Mouse (Mus musculus): Measurements from ENCODE around the gene Mrpl34.
A peak's percentile ranks its signal among the peaks of the same experiment; 100 is the strongest.

Gene Mrpl34

DNA sequence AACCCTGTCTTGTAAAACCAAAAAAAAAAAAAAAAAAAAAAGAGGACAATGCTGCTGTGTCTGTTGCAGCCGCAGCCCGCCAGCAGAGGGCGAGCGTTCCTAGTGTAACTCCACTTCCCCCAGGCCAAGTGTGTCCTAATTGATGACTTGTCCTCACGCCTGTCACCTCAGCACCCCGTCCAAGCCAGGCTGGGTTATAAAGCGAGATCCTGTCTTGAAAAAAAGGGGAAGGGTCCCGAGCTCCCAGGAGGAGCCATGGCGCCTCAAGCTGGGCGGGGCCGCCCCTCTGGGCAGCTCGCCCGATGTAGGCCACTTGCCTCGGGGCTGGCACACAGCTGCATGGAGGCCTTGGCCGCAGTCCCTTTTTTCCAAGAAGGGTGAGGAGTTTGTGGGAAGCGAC is 30.3 kb downstream of the Mrpl34 start:
- DNase-seq (ENCODE audit: low spot score in 2 of 2) = peak; percentile 64 to 82

DNA sequence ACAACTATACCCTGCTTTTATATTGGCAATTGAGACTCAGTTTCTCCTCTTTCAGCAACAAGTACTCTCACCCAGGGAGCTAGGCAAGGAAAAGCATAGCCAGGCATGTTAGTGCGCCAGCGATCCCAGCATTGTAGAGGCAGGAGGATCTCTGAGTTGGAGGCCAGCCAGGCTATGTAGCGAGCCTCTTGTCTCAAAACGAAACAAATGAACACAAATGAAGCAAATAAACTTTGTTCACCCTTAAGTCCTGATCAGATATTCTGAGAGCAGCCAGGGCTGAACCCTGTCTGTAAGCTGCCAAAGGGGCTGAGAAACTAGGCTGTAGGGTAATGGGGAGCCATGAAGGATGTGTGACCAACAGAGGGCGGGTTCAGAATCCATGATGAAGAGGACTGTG is 31.1 kb downstream of the Mrpl34 start:
- DNase-seq (ENCODE audit: low spot score in 2 of 2) = no peak

DNA sequence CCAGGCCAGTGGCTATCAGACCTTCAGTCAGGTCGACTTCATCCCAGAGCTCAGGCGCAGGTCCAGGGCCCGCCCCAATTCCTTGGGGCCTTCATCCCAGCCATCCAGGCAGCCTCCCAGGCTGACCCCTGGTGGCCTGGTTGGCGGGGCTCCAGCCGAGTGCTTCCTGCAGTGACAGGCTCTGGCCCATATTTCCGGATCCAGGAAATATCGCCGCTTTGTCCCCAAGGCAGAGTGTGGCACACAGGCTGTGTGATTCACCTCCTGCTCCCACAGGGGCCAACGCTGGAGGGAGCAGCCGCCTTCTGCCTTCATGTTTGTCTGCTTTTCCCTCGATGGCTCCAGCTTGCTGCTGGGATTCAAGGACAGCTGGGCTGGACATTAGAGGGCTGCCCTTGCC is 31.7 kb downstream of the Mrpl34 start:
- DNase-seq (ENCODE audit: low spot score in 2 of 2) = no peak

DNA sequence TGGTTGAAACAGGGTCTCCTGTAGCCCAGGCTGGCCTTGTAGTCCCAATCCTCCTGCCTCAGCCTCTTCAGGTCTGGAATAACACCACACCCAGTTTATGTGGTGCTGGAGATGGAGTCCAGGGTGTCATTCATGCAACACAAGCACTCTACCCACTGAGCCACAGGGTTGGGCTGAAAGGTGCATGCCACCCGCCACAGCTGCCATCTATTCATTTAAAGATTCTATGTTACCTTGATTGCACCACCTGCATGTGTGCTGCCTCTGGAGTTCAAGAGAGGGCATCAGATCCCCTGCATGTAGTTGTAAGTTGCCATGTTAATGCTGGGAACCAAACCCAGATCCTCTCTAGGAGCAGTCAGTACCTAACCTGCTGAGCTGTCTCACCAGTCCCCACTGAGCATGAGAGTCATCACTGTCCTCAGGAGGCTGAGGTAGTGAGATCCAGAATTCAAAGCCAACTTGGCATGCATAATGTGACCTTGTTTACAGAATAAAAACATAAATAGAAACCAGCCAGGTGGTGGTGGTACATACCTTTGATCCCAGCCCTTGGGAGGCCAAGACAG is 32.4 kb downstream of the Mrpl34 start:
- no peak for DNase-seq (ENCODE audit: low spot score in 2 of 2)

DNA sequence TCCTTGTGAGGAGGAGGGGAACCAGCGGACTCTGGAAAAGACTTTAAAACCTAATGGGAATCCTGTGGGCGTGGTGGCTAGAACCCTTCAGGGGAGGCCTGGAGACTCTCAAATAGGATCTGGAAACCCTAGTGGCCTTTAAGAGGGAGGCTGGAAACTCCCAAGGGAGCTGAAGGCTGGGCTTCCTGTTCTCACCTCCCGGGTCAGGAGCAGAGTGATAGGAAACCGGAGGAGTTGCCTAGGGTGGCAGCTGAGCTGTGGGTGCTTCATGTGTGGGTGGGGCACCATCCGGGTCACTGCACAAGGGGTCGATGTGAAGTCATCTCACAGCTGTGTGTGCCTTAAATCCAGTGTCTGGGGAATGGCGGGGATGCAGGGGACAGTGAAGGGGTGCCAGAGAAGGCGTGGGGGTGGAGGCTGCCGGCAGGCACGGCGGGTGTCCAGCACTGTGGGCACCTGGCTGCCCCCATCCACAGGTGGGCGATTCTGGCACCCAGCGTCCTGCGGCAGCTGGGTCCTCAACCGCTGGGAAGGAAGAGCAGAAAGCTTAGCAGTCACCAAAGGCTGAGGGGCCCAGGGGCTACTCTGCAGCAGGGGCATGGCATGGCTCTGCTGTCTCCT is 33.2 kb downstream of the Mrpl34 start:
- no peak for DNase-seq (ENCODE audit: low spot score in 2 of 2)

DNA sequence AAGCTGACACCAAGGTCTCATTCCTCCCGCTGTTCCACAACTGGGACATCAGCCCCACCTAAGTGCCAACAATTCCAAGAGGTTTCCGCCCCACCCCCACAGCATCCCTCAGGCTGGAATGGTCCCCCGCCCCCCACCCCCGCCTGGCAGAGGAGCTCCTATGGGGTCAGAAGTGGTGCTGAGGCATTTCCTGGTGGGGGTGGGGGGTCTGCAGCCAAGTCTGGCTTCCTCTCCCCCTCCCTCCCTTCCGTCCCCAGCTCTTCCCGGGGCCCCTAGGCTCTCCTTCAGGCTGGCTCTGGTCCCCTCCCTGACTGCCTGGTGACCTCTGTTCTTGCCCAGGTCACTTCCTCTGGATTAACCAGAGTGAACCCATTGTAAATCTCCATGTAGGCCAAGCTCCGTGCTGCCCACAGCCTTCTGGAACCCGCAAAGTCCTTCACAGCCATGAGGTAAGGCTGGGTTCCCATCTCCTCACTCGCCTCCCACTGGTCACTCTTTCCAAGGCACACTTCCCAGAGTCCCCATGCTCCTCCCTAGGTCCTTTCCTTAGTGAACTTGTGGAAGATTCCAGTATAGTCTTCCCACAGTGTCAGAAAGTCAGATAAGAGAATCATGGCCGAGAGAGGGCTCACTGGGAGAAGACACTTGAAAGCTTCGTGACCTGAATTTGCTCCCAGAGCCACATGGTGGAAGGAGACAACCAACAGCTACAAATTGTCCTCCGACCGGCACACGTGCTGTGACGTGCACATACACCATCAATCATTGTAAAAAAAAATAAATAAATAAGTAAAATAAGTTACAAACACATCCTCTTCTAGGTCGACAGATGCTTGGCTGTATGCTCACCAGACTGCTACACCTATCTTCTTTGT is 34.3 kb downstream of the Mrpl34 start:
- no peak for DNase-seq (ENCODE audit: low spot score in 2 of 2)

DNA sequence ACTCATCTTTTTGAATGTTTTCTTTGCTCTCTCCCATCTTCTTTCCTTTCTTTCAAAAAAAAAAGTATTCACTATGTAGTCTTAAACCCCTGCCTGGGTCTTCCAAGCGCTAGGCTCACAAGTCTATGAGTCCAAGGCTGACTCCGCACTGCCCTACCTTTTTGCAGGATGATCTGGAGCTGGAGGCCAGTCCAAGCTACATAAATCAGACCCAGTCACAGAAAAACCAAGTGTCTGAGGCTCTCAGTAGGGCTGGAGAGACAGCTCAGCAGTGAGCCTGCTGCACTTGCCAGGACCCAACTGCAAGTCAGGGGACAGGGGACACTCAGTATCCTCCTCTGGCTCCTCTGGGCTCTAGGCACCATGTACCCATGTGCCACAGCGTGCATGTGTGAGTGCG is 39.6 kb downstream of the Mrpl34 start:
- DNase-seq (ENCODE audit: low spot score in 2 of 2) = no peak

DNA sequence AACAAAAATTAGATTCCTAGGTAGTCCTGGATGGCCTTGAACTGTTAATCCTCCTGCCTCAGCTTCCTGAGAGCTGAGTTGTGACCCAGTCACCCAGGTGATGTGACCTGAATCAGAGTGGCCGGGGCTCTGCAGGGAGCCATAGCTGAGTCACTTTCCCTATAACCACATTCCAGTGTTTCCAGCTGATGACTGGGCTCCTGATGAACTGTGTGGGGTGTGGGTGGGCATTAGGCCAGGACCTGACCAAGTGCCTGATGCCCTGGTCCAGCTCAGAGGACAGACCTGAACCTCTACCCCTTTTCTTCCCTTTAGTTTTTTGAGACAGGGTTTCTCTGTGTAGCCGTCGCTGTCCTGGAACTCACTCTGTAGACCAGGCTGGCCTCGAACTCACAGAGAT is 40.6 kb downstream of the Mrpl34 start:
- no peak for DNase-seq (ENCODE audit: low spot score in 2 of 2)

DNA sequence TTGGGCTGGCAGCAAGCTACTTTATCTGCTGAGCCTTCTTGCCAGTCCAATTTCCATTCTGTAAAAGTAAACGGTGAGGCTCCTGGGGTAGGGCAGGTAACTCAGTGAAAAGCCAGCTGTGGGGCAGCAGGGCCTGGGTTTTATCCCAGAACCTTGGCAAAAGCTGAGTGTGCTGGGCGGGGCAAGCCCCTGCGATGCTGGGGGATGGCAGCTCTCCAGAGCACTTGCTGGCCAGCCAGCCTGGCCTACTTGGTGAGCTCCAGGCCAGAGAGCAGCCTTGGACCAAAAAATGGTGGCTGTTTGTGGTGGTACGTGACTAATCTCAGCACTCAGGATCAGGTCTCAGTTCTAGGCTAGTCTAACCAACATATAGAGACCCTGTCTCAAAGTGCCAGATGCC is 41.2 kb downstream of the Mrpl34 start:
- no peak for DNase-seq (ENCODE audit: low spot score in 2 of 2)

DNA sequence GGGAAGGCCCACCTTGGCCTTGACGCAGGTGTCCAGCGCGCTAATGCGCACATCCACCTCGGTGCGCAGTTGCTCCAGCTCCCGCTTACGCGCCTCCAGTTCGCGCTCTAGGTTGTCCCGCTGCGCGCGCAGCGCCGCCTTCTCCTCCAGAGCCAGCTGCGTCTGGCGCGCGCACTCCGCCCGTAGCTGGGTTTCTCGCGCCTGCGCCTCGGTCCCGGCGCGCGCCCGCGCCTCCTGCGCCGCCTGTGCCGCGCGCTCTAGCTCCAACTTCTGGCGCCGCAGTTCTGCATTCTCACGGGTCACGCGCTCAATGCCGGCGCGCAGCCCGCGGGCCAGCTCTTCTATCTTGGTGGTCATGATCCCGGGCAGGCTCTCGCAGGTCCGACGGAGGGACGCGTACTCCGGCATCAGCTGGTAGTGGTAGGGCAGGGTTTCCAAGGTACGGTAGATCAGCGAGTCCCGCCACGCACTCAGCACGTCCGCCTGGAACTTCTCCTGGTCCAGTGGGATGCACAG is 42.9 kb downstream of the Mrpl34 start:
- DNase-seq (ENCODE audit: low spot score in 2 of 2) = no peak

DNA sequence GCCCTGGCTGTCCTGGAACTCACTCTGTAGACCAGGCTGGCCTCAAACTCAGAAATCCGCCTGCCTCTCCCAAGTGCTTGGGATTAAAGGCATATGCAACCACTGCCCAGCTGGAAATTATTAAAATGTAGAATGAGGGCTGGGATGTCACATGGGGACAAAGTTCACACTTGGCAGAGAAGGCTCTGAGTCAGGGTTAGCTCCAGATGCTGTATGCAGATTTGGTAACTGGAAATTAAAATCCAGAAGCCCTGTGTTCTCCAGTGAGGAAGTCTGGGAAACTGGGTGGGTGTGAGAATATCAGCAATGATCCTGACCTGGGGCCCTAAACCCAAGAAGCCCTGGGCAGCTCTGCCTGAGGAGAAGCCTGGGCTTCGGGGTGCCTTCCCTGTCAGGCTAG is 44.6 kb downstream of the Mrpl34 start:
- no peak for DNase-seq (ENCODE audit: low spot score in 2 of 2)

DNA sequence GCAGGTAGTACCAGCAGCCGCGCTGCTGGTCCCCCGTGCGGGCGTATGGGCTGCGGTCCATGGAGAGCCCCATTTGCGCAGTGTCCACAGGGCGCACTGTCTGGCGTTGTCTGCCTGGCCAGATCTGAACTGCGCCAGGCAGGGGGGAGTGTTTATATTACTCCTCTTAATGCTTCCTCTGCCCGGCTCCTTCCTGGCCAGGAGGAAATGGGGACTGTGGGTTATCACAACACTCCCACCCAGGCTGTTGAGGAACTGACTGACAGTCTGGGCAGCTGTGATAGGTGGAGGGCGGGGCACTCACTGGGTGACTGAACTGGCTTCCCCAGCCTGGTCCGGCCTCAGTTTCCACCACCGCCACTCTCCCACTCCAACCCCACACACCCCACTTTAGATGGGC is 46.9 kb downstream of the Mrpl34 start, which contains the start of gene Plvap:
Gene Plvap, minus strand, starts transcription at position 109 of the 400 bp plus-strand sequence.
- no peak for DNase-seq (ENCODE audit: low spot score in 2 of 2)

DNA sequence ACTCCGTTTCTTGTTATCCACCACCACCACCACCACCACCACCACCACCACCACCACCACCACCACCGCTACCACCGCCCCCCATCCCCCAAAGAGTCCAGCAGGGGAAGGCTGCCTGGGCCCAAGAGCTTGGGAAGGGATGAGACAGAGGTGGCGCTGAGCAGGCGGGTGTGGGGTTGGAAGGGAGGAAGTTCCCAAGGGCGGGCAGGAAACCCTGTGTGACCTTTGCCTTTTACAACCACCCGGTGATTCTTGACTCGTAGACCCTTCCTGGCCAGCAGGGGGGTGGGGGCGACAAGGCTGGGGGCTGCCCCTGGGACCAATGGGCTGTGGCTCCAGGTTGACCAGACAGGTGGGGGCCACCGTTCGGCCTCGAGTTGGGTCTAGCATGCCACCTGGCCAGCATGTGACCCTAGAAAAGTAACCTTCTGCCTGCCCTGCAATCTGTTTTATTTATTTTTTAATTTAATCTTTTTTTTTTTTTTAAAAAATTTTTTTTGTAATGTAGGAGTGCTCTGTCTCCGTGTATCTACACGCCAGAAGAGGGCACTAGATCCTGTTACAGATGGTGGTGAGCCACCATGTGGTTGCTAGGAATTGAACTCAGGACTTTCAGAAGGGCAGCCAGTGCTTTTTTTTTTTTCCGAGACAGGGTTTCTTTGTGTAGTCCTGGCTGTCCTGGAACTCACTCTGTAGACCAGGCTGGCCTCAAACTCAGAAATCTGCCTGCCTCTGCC is 48.4 kb downstream of the Mrpl34 start:
- no peak for DNase-seq (ENCODE audit: low spot score in 2 of 2)

DNA sequence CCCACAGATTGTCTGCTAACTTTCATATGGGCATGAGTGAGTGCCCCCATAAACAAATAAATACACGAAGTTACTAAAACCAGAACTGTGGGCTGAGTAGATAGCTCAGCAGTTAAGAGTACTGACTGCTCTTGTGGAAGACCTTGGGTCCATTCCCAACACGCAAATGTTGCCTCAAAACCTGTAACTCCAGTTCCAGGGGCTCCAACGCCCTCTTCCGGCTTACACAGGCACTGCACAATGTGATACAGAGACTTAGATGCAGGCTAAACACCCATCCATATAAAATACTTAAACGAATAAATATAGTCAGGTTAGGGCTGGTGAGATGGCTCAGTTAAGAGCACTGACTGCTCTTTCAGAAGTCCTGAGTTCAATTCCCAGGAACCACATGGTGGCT is 50.3 kb downstream of the Mrpl34 start:
- DNase-seq (ENCODE audit: low spot score in 2 of 2) = no peak

Measured in natural killer cell, adult 2 months (primary cell).